In genomic region chr15:96169726-96170467, GRCm38 (mm10) we compare ENCODE assay signal across 9 mouse cellular contexts.
DNase-seq lines count a peak whose midpoint lies in the region; ATAC-seq and TF ChIP-seq lines count a peak whose summit lies in the region.
"Had no signal": no experiment of that assay in that cellular context is flagged by ENCODE, and none has a peak within 500 bp of the region (broad histone marks: within the 10 kb centered on the region; RNA-seq: fewer than 3 reads in every experiment).

No protein-coding gene starts in this region.

- peak; percentile 10 to 19 for DNase-seq in kidney, postnatal 4 days
- DNase-seq in kidney, postnatal 14 days: no peak
- peak; percentile 57 for DNase-seq in forebrain, embryonic 11.5 days (ENCODE audit: low spot score)
- DNase-seq in left cerebral cortex, postnatal 25 days (ENCODE audit: low spot score in 2 of 2): no peak
- no peak for DNase-seq in frontal cortex, postnatal 36 days (ENCODE audit: low spot score in 2 of 2)
- DNase-seq: gastrocnemius, adult 2 months; right cerebral cortex, postnatal 14 days had no signal

- H3K4me1 ChIP-seq in forebrain, embryonic 11.5 days (replicated peaks; ENCODE audit: control insufficient read depth, insufficient read depth, low read length): peaks cover 5% of the 10 kb centered on the region
- H3K4me1 ChIP-seq in intestine, postnatal 0 days (replicated peaks; ENCODE audit: control insufficient read depth, insufficient read depth, low read length): no peaks in the 10 kb centered on the region
- peaks cover 5% of the 10 kb centered on the region for H3K4me1 ChIP-seq in olfactory bulb, adult 2 months (ENCODE audit: control insufficient read depth, insufficient read depth, low read length)

- peak overlapping the region; percentile 34 for H3K4me2 ChIP-seq in forebrain, embryonic 11.5 days (ENCODE audit: low read depth, low read length, severe bottlenecking)
- H3K4me2 ChIP-seq in intestine, postnatal 0 days (replicated peaks; ENCODE audit: low read depth): no peak overlapping the region

- no peaks in the 10 kb centered on the region for H3K27me3 ChIP-seq in forebrain, embryonic 11.5 days (ENCODE audit: control insufficient read depth, insufficient read depth, low read length)
- peaks cover 10% of the 10 kb centered on the region; the same call in 1 of the 2 replicates for H3K27me3 ChIP-seq in intestine, postnatal 0 days (replicated peaks; ENCODE audit: control insufficient read depth, insufficient read depth, low read length)

- intact Hi-C loops in left cerebral cortex, postnatal 25 days (cut with DNase I): loop anchor here (5.0 kb wide), 1 partner anchor 117 kb away; the partner anchor contains the start of gene Arid2

- ATAC-seq in forebrain, embryonic 11.5 days (replicated peaks; ENCODE audit: low FRiP score): 0 out of 2 replicates have a peak, but pooled peaks have one; percentile 53
- ATAC-seq in intestine, postnatal 0 days: no peak

- H3K27ac ChIP-seq in forebrain, embryonic 11.5 days (ENCODE audit: low read depth, low read length): no peak overlapping the region
- H3K27ac ChIP-seq in intestine, postnatal 0 days (ENCODE audit: low read depth, low read length): no peak overlapping the region
- no peak overlapping the region for H3K27ac ChIP-seq in olfactory bulb, adult 2 months (ENCODE audit: insufficient read depth, low read depth, low read length)
- H3K27ac ChIP-seq: gastrocnemius, adult 2 months had no signal

- TF ChIP-seq POLR2A in olfactory bulb, adult 2 months (IDR thresholded peaks at IDR 0.05; ENCODE audit: insufficient read depth, low read depth, low read length): no peak

- no peaks in the 10 kb centered on the region for H3K9me3 ChIP-seq in forebrain, embryonic 11.5 days (ENCODE audit: control insufficient read depth, low read length)
- H3K9me3 ChIP-seq in intestine, postnatal 0 days (ENCODE audit: control insufficient read depth): no peaks in the 10 kb centered on the region

- TF ChIP-seq CTCF in intestine, postnatal 0 days (IDR thresholded peaks at IDR 0.05; ENCODE audit: low read depth): no peak
- no peak for TF ChIP-seq CTCF in olfactory bulb, adult 2 months (IDR thresholded peaks at IDR 0.05; ENCODE audit: insufficient read depth, low read depth, low read length)

- no peak overlapping the region; the same call in 1 of the 2 replicates for H3K4me3 ChIP-seq in forebrain, embryonic 11.5 days (ENCODE audit: low read depth, low read length)
- 0 out of 2 replicates have a peak overlapping the region, but pooled peaks have one; percentile 11 for H3K4me3 ChIP-seq in intestine, postnatal 0 days (ENCODE audit: low read depth, low read length)
- H3K4me3 ChIP-seq in olfactory bulb, adult 2 months (ENCODE audit: insufficient read depth, low read depth, low read length): peak overlapping the region; percentile 25; the same call in 1 of the 2 replicates
- H3K4me3 ChIP-seq: gastrocnemius, adult 2 months had no signal

- H3K36me3 ChIP-seq in forebrain, embryonic 11.5 days (ENCODE audit: control insufficient read depth, insufficient read depth, low read length): no peaks in the 10 kb centered on the region
- H3K36me3 ChIP-seq in intestine, postnatal 0 days (ENCODE audit: control insufficient read depth, insufficient read depth): no peaks in the 10 kb centered on the region

- no peak overlapping the region for H3K9ac ChIP-seq in forebrain, embryonic 11.5 days (ENCODE audit: low read length)
- no peak overlapping the region for H3K9ac ChIP-seq in intestine, postnatal 0 days (ENCODE audit: low read depth, low read length)

- WGBS in forebrain, embryonic 11.5 days: 11% methylated on average over 15 of the region's 15 CpGs
- 22% methylated on average over 15 of the region's 15 CpGs for WGBS in intestine, postnatal 0 days
- WGBS in olfactory bulb, adult 2 months: 19% methylated on average over 15 of the region's 15 CpGs

Comparison
In these comparisons a context has a peak if more than half of its experiments do, and no peak if none do; other contexts are left out.
1. DNase-seq: peak in kidney, postnatal 4 days (2 of 2) and forebrain, embryonic 11.5 days (single experiment); none in kidney, postnatal 14 days (single experiment), left cerebral cortex, postnatal 25 days (0 of 2) and frontal cortex, postnatal 36 days (0 of 2).